Mouse (Mus musculus) cerebellum, adult 8-10 months (tissue): ENCODE results near the gene Stk24.
A peak's percentile ranks its signal among the peaks of the same experiment; 100 is the strongest.

Experiments used
- DNase-seq: peaks from one replicate; pipeline ENCODE4 v3.0.0; 2022

Gene Stk24

DNA sequence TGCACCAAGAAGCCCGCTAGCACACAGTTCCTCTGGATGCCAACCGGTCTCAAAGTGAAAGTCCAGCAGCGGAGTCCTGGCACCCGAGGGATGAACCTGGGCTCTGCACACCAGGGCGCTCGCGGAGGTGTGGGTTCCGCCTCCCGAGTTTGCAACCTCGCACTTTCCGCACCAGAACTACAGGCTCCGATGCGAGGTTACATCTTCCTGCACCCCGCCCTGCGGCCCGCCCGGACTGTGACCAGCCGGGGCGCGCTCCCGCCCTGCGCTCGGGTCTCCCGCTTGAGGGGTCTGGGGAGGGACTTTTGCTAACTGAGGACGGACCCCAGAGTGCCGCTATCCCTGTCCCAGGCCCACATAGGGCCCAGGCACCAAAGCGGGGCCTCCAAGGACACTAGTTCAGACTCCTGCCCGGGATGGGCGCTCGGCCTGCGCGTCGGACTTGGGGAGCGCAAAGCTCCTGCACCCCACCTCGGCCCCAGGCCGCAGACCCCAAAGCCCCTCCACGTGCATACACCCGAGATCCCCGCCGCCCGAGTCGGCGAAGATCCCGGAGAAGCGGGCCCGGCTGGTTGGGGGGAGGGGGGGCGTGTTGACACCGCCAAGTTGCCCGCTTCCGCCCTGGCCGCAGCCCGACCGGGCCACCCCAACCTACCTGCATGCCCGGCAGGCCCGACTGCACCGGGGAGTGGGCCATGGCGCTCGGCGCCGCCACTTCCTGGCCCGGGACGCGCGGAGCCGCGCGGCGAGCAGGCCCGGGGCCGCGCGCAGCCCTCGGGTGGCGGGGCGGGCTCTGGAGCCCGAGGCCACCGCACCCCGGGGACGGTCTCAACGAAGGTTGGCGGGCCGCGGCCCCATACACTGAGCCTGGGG lies 1.3 kb downstream of the Stk24 start:
- peak; percentile 31 for DNase-seq

- no peak for DNase-seq
Measured at GRCm38 (mm10) chr14:121376566-121376965, 3.2 kb downstream of the Stk24 start.

DNA sequence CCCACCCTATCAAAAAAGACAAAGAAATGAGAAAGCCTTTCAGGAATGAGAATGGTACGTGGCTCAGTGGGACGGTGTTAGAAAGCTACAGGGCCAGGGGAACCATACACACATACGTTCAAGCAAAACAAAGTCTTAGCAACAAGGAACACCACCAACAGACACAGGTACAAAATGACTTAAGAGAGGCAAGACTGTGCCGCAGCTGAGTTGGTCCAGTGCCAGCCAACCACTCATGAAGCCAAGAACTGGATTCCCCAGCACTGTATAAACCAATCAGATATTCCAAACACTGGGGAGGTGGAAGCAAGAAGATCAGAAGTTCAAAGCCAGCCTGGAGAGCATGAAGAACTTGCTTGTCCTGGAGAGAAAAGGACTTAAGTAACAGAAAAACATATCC lies 5.9 kb downstream of the Stk24 start:
- DNase-seq, result no peak

GRCm38 (mm10) chr14:121373020-121373419 lies 6.8 kb downstream of the Stk24 start:
- no peak for DNase-seq

- DNase-seq, result no peak
Measured at GRCm38 (mm10) chr14:121371911-121372820, 7.6 kb downstream of the Stk24 start.

DNA sequence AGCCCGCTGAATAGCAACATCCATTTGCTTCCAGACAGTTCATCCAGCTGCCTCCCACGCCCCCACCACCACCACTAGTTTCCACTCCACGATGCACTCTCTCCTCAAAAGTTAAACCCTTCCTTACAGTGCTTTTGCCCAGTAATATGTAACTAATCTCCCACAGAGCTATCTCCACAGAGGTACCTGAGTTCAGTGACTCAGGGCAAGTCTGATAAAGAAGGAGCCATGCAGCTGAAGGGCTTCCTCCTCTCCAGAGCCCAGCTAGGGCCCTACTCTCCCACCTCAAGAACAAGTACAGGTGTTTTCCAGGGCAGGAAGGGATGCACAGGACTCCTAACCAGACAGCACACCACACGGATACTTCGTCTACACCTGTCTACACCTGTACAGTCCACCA lies 10.4 kb downstream of the Stk24 start:
- no peak for DNase-seq

- no peak for DNase-seq
Measured at GRCm38 (mm10) chr14:121368108-121368705, 11.6 kb downstream of the Stk24 start.

GRCm38 (mm10) chr14:121365991-121366728 lies 13.7 kb downstream of the Stk24 start:
- no peak for DNase-seq

- no peak for DNase-seq
Measured at GRCm38 (mm10) chr14:121365390-121365789, 14.4 kb downstream of the Stk24 start.

GRCm38 (mm10) chr14:121364282-121364681 lies 15.5 kb downstream of the Stk24 start:
- no peak for DNase-seq

GRCm38 (mm10) chr14:121361319-121362114 lies 18.3 kb downstream of the Stk24 start:
- no peak for DNase-seq

- no peak for DNase-seq
Measured at GRCm38 (mm10) chr14:121359850-121360249, 20.0 kb downstream of the Stk24 start.

DNA sequence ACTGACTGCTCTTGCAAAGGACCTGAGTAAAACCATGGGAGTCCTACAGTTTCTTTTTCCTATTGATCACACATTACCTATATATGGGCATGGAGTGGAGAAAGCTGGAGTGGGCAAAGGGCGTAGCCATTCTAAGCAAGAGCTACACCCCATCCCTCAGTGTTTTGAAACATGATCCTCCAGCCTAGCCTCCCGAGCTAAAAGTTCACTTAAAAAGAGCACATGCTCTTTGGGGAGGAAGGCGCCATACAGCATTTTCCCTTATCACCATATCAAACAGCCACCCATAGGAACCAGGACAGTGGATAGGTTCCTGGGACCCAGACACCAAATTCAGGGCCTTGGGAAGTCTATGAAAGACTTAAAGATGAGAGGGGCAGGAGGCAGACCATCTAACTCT lies 20.8 kb downstream of the Stk24 start:
- no peak for DNase-seq

DNA sequence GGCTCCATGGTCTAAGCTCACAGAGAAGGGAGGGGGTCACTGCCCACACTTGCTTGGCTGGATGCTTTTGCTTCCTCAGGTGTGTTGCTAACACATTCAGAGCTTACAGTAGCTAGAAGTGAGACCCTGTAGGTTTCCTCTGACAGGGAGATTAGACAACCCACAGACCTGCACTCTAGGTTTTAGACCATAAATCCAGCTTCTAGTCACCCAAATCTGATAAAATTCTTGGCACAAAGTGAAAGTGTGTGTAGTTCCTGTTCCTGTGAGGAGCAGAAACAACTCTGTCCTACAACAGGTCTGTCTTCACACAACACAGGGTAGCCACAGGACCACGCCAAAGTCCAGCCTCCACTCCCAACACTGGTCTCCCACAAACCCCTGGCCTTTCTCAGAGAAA lies 21.5 kb downstream of the Stk24 start:
- no peak for DNase-seq

DNA sequence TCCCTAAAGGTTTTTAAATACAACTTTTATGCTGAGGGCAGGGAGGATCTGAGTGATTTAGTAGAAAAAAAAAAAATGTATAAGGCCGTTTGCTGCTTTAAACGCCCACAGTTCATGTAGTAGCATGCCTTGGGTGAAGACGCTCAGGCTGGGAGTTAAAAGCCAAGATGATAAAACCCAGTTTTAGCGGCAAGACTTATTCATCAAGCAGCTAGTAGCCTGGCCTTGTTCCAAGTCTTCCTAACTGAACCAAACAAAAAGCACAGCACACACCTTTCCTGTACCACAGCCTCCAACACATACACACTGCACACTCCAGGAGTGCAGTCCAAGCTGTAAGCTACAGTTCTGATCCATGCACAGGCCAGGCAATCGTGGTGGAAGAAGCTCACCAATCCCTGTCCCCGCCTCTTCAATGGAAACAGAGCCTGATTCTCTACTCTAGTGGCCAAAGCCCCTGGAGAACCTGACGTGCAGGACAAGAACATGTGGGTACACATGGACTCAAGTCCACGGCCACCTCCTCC lies 23.4 kb downstream of the Stk24 start:
- DNase-seq, result no peak

- DNase-seq, result no peak
Measured at GRCm38 (mm10) chr14:121355732-121356131, 24.1 kb downstream of the Stk24 start.

GRCm38 (mm10) chr14:121353648-121354377 lies 26.0 kb downstream of the Stk24 start:
- no peak for DNase-seq

GRCm38 (mm10) chr14:121352744-121353143 lies 27.1 kb downstream of the Stk24 start:
- no peak for DNase-seq

DNA sequence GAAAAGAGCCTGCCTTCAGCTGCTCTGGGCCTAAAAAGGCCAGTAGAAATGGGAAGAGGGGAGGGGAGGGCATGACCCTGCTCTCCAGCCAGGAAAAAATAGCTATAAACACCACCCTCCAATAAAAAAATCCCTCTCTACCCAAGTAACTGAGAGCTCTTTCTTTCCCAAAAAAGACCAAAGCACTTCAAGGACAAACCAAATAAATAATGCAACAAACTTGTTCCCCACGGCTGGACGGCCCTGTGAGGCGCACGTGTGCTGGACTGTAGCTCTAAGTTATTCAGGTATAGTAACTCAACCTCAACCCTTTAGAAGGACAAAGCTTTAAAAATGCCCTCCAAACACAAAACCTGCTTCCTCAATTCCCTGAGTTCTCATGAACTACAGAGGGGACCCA lies 28.1 kb downstream of the Stk24 start:
- no peak for DNase-seq

DNA sequence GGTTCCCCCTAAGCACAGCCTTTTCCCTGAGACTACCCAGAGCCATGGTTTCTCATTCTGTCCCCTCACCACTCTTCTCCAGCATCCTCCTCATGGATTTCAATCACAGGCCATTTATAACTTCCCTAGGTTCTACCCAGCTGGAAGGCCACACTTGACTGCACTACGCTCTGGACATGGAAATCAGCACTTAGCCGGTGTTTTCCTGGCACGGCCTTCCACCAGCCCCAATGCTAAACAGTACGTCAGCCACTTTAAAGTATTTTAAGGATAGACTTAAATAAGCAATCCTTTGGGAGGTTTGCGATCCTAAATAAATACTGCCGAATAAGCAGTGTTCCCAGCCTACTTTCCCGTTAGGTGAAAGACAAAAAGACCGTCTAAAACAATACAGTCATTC lies 29.8 kb downstream of the Stk24 start:
- DNase-seq, result no peak

DNA sequence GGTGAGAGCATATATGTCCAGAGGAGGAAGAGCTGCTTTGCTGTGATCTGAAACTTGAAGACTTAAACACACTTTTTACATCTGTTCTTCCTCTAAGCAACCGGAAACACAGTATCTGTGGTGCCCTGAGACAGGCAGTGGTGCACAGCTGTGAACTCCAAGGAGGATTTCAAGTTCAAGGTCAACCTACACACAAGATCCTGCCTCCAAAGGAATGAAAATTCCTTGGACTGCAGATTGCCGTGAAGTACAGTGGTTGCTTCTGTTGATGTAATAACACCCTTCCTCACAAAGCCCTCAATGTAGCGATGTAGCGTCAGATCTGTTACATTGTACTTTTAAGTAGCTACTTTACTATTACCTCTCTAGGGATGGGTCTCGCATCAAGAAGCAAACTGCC lies 30.5 kb downstream of the Stk24 start:
- no peak for DNase-seq
